Mouse (Mus musculus) monocyte, adult 5-6 weeks (primary cell): ENCODE measurements around the gene Ptchd3. TPM values are rescaled to one million over a fixed set of nuclear protein-coding genes. Genes with fewer than 3 reads are reported as not detected.

Source experiments
- ATAC-seq: fragments of 153-309, 156-312 bp; replicated peaks from 2 replicates; pipeline ENCODE4 v1.8.0; 2017; ENCODE audit warnings: mild to moderate bottlenecking; ENCODE audit not compliant: low TSS enrichment, insufficient number of reproducible peaks, severe bottlenecking, poor library complexity, low FRiP score
- total RNA-seq: library from RNA; stranded (forward); fragments of 200-1000, 200-491, 200-594 nt; gene quantifications from 3 replicates; pipeline ENCODE4 v1.2.3, GENCODE M21; 2017

Gene Ptchd3
- total RNA-seq = not detected in 3 replicates

DNA sequence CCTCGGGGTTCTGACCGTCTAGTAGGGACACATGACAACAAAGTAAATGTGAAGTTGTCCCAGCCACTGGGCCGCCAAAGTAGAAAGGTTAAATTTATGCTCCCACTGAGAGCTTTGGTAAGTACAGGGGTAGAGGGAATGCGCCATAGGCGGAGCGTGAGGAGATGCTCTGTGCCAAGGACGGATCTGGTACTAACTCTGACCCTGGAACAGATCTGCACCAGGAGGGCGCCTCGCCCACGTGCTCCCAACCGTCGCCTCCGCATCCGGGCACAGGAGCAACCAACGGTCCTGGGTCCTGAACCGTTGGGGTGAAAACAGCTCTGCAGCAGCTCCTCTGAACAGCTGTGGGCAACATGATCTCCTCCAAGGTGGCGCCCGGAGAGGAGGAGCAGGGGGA lies at the start of gene Ptchd3:
Gene Ptchd3 (plus strand): TSS at position 301 of the 400 bp plus-strand sequence.
- no peak for ATAC-seq

DNA sequence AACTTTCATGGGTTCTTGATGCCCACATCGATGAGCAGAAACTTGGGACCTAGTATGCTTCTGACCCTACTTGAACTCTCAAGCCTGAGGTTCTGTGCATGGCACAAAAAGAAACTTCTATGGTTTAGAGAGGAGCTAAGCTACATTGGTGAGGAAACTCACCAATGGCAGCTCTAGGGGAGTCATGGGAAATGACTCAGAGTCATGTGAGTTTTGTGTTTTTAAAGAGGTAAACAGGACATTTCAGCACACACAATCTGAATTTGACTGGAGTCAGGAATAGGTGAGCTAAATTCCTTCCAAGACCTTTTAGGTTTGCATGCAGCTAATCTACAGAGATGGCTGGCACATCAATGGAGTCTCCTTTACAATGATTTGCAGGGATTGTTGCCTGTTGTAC lies 48.2 kb upstream of the Ptchd3 start:
- ATAC-seq = no peak

DNA sequence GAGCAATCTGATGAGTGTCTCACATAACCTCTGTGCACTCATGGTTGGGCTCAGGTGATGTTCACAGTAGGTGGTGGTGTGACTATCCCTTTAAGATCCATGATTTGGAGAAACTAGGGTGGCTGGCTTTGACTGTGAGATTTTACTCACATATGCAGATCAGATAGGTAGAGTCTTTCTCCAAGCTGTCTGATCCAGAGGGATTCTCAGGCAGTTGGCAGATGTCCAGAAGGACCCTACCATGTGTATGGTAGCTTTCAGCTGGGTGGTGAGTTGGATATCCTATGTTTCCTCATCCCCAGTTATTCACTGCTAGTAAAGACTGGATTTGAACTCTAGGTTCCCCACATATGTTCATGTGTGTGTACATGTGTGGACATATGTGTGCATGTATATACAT lies 42.6 kb upstream of the Ptchd3 start:
- ATAC-seq = no peak

DNA sequence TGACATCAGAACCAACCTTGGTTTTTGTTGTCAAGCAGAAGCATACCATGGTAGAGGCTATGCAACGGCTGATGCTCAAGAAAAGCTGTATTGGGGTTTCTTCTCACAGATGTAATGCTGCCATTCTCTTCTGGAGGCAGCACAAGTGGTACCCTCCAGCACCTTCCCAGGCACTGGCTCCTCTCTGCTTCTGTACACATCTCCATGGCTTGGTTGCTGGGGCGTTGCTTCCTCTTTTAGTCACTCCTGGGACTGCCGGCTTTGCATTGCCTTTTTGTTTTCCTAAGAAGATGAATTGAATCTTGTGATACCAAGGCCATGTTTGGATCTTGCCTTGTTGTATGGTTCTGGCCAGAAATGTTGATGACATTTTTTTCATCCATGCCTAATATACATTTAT lies 40.5 kb upstream of the Ptchd3 start:
- no peak; the same call in 1 of the 2 replicates for ATAC-seq

DNA sequence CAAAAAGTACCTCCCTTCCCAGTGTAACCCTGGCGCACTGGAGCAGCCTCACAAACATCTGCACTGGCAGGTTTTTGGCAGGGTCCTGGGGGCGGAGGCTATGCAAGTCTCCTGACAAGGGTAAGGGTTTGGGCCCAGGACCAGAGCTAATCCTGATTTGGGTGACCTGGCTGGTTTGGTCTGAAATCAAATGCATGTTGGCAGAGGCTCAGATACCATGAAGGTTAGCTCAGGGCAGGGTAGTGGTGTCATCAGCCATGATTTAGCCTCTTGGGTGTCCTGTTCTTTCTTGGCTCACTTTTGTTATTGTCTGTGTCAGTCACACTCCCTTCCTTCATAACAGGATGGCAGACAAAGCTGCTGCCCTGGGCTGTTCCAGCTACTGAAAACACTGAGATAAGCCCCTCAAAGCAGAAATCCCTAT lies 39.4 kb upstream of the Ptchd3 start:
- no peak for ATAC-seq

DNA sequence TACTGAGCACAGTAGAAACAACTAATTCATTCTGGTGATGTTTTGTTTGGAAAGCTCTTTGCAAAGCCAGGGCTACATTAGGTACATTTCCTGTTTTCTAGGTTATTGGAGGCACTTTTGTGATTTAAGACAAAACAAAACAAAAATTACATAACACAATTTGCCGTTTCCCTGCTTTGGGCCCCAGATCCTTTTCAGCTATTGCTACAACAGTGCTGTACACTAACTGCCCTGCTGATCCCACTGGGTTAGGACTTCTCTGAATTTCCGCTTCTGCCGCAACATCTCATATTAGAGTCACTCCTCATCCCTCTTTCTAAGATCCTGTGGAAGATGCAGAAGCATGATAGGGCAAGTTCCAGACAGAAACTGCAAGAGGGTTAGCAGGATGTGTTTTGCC lies 38.6 kb upstream of the Ptchd3 start:
- peak; percentile 32; the same call in 1 of the 2 replicates for ATAC-seq

DNA sequence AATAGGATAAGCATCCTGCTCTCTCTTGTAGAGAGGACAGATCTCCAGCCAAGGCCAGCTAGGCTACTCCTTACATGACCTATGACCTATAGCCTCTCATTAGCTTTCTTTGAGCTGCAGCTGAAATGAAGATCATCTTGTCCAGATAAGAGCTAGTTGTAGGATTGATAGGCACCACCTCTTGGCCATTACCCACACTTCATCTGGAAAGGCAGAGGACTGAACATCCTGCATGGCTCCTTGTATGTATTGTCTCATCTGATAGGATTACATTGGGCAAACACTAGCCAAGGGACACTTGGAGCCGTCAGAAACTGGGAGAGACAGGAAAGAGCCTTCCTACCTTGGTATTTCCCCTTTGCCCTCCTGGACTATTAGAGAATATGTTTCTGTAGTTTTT lies 38.1 kb upstream of the Ptchd3 start:
- ATAC-seq = no peak

DNA sequence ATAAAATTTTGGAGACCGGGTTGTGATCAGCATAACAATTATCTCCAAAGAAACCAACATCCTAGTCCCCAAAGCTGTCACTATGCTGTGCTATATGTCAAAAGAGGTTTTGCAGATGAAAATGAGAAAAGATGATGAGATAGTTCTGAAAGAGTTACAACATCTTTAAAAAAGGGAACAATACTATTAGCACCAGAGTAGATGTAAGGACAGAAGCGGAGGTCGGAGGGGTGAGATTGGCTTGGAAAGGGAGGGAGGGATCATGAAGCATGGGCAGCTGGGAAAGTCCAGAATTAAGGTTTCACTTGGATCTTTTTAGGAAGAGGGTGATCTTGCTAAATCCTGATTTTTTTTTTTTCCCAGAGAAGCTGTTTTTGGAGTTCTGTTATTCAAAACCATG lies 36.5 kb upstream of the Ptchd3 start:
- ATAC-seq = peak; percentile 18

DNA sequence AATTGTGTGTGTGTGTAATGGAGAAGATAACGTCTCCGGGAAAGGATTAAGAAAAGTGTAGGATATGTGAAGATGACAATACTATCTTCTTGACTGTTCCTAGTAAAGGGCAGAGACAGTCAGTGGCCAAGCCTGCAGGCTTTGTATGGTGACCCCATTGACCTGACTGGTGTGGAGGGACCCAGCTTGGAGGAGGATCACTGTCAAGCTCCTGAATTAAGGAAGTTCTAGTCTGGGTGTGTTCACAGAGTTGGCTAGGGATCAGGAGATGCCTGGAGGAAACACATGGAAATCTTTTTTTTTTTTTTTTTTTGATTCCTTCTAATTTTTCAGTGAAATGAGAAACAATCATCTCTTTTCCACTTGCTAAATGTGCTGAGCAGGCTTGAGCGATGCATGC lies 35.9 kb upstream of the Ptchd3 start:
- no peak for ATAC-seq

DNA sequence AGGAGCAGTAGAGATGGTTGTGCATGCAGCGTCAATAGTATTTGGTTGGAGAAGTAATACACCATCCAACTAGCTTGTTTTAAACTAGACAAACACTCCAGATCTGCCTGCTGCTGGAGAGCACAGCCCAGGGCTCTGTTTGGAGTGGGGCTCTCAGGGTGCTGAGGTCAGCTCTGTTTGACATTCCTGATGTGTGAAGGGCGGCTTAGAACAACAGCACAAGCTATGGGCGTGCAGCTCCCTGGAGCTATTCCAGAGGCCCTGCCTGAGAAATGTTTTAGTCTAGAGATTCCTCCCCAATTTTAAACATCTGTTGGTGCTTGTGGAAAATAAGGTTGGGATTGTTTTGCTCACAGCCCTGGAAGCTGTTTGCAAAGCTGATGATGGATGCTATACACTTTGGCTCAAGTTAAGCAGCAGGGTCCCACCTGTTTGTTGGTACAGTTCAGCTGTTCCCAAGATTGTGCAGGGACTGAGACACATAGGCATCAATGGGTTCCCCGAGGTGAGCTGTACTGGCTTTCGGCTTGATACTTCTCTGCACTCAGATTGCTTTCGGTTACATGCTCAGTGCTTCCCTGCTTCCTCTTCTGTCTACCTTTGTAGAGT lies 35.4 kb upstream of the Ptchd3 start:
- 0 out of 2 replicates have a peak, but pooled peaks have one; percentile 1 for ATAC-seq

DNA sequence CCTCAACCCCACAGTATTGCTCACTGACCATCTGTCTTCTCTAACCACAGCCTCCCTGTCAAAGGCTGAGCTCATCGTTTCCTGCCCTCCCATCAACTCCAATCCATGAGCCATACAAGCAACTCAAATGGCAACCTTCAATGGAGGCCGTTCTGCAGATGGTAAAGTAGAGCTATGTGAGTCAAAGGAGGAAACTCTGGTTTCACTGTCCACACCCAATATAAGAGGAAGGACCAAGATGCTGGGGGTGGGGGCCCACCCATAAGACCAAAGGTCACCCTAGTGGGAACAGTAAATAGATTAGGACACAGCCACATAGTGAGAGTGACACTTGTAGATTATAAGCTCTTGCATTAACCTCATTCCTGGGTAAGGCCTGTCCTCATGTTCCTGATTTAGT lies 34.1 kb upstream of the Ptchd3 start:
- peak; percentile 75 for ATAC-seq

DNA sequence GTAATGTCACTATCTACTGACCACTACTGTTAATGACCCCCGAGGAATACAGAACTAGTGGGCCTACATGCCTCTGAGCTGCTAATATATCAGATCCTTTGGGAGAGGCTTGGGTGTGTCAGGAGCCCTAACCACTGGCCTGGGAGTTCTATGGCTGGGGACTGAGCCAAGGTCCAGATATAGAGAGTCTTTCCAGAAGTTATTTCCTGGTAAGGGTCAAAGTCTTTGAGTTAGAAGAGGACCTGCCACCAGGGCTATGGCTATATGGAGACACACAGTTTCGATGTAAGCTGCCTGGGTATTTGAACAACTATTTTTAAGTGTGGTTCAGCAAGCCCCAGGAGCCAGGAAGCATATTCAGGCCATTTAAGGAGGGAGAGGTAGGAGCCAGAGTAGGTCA lies 31.5 kb upstream of the Ptchd3 start:
- no peak for ATAC-seq

DNA sequence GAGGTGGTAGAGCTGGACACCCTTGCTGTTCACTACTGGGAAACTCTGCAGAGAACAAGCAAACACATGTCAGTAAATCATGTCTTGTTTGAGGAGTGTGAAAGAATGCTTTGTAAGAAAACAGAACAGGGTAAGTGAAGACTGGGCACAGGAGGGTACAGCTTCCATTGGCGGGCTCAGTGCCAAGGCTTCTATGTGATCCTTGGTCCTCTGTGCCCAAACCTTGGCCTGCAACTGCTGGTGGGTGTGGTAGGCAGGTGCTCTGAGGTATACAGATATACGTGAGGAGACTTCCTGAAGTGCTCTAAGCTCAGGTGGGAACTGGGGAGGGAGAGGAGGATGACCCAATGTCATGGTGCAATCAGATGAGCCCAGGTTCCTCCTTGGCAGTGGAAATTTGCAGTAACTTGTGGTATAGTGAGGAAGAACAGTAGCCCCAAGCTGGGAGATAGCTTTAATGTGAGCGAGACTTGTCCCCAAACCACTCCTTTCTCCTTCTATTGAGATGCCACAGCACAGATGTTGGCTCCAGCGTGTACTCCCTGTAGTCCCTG lies 30.2 kb upstream of the Ptchd3 start:
- no peak for ATAC-seq

DNA sequence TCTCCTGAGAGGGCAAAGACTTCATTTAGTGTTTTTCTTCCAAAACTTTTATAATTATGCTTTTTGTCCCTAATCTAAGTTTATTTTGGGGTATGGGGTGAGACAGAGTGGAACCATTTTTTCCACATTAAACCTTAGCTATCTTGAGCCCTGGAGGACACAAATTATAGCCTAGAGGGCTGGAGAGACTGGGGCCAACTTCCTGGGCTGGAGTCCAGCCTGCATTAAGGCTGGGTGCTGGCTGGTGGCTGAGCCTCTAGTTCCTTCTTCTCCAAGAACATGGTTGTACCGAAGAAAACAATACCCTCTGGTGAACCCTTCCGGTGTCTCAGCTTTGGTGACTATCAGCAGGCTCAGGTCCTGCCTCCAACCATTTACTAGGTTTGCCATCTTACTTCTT lies 27.3 kb upstream of the Ptchd3 start:
- no peak for ATAC-seq

DNA sequence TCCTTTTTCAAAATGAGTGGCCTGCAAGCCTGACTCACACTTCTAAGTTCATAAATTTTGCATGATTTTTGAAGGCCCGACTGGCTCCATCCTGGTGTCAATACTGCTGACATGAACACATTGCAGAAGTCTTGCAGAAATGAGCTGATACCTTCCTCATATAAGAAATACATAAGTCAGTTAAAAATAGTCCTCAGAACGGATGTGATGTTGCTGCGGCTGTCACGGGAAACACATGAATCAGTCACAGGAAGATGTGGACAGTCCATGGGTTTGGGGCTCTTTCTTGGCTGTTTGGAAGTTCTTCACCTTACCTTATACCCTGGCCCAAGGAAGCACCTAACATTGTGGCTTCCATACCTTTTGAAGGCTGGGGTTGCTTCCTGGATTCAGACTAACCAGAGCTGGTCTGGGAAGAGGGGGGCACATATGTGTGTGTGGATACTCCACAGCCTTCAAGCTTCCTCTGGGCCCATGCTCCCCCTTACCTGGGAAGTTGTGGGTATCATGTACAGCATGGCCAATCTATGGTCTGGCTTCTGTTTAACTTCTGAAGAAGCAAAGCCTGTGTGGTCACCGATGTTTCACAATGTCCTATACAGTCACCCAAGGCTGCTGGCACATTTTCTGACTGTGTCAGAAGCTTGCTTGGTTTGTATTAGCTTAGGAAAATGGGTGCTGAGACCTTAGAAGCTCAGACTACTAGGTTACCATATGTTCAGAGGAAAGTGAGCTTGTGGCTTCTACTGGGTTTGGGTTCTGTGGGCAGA lies 25.6 kb upstream of the Ptchd3 start:
- peak; percentile 65 for ATAC-seq

DNA sequence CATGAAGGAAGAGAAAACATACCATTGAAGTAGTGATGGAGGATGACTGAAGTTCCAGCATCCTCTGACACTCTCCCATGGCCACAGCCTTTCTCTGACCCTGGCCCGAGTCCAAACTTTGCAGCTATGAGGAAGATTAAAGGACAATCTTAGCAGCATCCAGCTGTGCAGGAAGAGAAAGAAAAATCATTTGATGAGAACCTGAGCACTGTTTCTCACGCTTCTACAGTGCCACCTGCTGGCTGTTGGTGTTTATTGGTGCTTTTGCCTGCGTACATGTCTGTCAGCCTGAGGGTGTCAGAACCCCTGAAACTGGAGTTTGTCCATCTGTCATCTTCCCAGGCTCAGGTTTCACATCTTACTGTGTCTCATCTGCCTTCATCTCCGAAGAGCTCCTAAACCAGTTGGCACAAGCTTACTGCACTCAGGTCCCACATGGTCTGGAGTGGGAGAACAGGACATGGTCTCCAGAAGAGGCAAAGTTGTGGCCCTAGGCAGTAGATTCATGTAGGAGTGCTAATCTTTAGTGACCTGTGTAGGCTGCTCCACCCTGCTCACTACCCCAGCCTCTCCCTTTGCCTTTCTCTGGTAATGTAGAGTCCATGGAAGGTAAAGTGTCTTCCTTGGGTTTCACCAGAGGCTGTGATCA lies 21.7 kb upstream of the Ptchd3 start:
- peak; percentile 64 for ATAC-seq

DNA sequence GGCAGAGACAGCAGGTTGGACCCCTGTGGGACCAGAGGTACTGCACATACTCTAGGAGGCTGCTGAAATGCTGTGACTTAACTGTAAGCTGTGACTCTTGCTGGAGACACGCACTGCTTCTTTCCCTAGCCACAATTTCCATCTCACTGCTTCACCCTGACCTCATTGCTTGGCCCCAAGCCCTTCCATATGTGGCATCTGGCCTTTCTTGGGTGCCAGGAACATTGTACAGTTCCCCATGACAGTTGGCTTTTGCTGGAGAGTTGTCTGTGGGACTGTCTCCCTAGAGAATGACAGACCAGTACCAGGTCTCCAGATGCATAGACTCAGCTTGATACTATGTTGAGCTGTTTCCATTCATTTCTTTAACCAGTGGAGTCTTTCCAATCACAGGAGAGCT lies 21.2 kb upstream of the Ptchd3 start:
- ATAC-seq = no peak

DNA sequence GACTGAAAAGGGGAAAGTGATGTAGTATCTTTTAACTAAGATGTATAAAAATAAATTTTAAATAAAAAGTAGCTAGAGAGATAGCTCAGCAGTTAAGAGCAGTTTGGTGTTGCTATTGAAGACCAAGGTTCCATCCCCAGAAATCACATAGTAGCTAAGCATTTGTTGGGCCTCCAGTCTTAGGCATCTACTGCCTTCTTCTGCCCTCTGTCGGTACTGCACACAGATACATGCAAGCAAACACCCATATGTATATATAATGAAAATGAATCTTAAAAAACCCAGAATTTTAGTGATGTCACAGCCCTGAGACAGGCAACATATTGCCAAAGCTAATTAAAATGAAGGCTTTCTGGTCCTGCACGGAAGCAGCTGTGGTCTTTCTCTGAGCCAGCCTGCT lies 15.9 kb downstream of the Ptchd3 start:
- ATAC-seq = 0 out of 2 replicates have a peak, but pooled peaks have one; percentile 42

DNA sequence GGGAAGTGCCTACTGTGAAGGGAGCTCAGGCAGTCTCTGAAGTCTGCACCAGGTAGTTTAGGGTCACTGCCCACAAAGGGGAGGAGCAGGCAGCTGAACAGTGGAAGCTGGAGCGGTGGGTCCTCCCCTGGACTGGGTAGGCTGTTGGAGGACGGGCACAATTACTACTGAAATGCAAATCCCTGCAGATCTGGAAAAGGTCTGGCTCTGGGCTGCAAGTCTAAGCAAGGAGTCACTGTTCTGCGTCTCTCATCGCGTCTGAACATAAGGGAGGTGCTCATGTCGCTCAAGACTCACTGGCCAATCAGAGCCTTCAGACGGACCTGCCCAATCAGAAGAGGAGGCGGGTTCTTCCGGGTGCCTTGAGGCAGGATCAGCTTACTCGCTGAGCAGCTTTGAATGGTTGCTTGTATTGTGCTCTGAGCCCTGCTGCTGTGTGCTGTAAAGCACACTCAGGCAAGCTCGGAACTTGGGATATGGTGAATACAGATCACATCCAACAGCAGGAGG lies 17.8 kb downstream of the Ptchd3 start:
- ATAC-seq = peak; percentile 97
